Mouse (Mus musculus) embryonic facial prominence, embryonic 10.5 days (tissue): Measurements from ENCODE around the gene Myo9a. TPM values are rescaled to one million over a fixed set of nuclear protein-coding genes. Genes with fewer than 3 reads are reported as not detected.
A peak's percentile ranks its signal among the peaks of the same experiment; 100 is the strongest.

Source experiments
- DNase-seq: peaks from one replicate; pipeline ENCODE4 v3.0.0-alpha.2; 2017; ENCODE audit warnings: low spot score
- H3K27ac ChIP-seq: fragments of 300-500 bp; sonication (generic); replicated peaks from 2 replicates; pipeline ENCODE4 v1.5.1; 2016; ENCODE audit warnings: mild to moderate bottlenecking
- H3K27me3 ChIP-seq: fragments of 300-500 bp; sonication (generic); replicated peaks from 2 replicates; pipeline ENCODE4 v1.6.1; 2016; ENCODE audit warnings: low read depth, mild to moderate bottlenecking; ENCODE audit not compliant: poor library complexity, severe bottlenecking
- H3K36me3 ChIP-seq: fragments of 300-500 bp; sonication (generic); replicated peaks from 2 replicates; pipeline ENCODE4 v1.6.1; 2016; ENCODE audit warnings: mild to moderate bottlenecking, moderate library complexity
- H3K4me1 ChIP-seq: fragments of 300-500 bp; sonication (generic); 2 replicates; pipeline ENCODE4 v1.6.1; 2016
- H3K4me3 ChIP-seq: fragments of 300-500 bp; sonication (generic); 2 replicates; pipeline ENCODE4 v1.5.1; 2016; ENCODE audit warnings: mild to moderate bottlenecking, moderate library complexity
- H3K9me3 ChIP-seq: fragments of 300-500 bp; sonication (generic); 2 replicates; pipeline ENCODE4 v1.6.1; 2016; ENCODE audit warnings: mild to moderate bottlenecking
- WGBS: fragments of 180-500 bp; shearing (Covaris S2); methylation state at CpG from one replicate; pipeline ENCODE4 v1.1.7; 2016; 5-methylcytosine and 5-hydroxymethylcytosine counted together
- polyA plus RNA-seq: library from polyadenylated mRNA; unstranded; fragments of >200 nt; fragmentation: Nextera tagmentation; extraction: Ambion mirVana; gene quantifications from 2 replicates; pipeline ENCODE4 v1.2.1, GENCODE M21; 2016

Gene Myo9a
- polyA plus RNA-seq = 10.1 and 11.1 TPM in 2 replicates

DNA sequence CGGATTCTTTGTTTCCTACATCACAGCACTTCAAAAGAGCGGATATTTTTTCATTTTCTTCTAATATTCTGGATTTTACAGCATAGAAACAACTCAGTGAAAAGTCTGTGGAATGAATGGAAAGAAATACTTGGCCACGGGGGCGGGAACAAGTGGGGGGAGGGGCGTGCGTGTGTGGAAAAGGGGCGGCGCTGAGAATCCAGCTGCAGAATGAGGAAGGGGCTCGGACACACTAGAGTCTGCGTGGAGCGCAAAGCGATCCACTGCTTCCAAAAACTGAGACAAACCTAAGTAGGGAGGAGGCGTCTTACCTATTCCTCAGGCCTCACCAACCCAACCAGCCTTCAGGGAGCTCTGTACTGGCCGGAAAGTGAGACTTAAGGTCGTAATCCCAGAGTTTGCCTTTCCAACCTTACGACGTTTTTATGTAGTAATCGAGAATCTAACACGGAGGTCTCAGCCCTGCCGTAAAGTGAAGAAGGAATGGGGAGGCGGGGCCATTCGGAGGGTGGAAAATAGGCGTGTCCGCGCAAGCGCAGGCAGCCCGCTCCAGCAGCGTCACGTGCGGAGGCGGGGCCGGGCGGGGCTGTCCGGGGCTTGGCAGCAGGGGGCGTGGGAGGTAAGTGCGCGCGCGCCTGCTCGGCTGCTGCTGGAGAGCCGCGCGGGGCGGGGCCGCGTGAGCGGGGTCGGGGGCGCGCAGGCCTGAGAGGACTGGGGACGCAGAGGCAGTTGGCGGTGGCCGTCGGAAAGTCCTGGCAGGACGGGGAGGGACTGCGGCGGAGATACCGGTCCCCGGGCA, at the start of gene Myo9a, which contains the start of gene Senp8:
Myo9a (plus strand) TSS at position 630 of the 799 bp plus-strand sequence.
Senp8 (minus strand) TSS at position 444 of the 799 bp plus-strand sequence.
- WGBS = under 1% methylated on average over 59 of the region's 59 CpGs
- peak; percentile 100 for DNase-seq

DNA sequence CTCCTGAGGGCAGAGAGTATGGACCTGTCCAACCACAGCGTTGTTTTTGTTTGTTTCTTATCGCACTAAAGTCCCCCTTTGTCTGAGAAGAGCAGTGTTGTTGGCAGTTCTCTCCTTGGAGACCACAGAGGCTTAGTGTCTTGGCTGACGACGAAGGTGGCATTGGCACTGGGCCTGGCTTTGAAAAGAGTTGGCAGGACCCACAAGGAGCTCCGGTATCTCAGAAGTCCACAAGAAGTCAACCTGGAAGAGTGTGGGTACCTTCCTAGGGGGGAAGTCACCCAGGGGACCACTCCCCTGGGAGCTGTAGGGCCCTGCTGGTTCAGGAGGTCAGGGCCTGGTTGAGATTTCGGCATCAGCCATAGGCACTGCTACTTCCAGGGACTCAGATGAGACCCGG, 49.6 kb upstream of the Myo9a start:
- Histone ChIP-seq H3K36me3 (no peaks in the 10 kb centered on the region), H3K4me1 (peaks cover 16% of the 10 kb centered on the region), H3K27ac (no peak overlapping the region), H3K27me3 (no peaks in the 10 kb centered on the region), H3K9me3 (no peaks in the 10 kb centered on the region), H3K4me3 (no peak overlapping the region)
- 86% methylated on average over 7 of the region's 7 CpGs for WGBS
- DNase-seq = no peak

More for the DNA sequence above, at the start of gene Myo9a, which contains the start of gene Senp8:
- peak within 1 kb of the TSS; percentile 95 for H3K27ac ChIP-seq
- no peaks in the 10 kb centered on the region for H3K27me3 ChIP-seq
- H3K9me3 ChIP-seq = no peaks in the 10 kb centered on the region
- H3K4me1 ChIP-seq = peaks cover 31% of the 10 kb centered on the region
- H3K4me3 ChIP-seq = peak within 1 kb of the TSS; percentile 91
- H3K36me3 ChIP-seq = no peaks in the 10 kb centered on the region

DNA sequence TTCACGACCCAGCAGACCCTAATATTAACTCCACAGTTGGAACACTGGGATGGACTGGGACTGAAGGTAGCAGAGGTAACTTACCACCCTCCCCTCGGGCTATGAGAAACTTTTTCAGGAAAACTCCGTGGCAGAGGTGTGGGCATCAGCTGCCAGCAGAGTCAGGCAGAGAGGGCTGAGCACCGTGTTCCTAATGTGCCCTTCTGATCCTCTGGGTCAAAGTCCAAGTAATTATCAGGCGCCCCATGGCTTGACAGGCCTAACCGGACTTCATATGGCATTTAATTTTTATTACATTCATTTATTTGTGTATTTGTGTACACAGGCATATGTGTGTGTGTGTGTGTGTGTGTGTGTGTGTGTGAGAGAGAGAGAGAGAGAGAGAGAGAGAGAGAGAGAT, 47.6 kb upstream of the Myo9a start:
- WGBS = 65% methylated on average over 6 of the region's 6 CpGs
- Histone ChIP-seq H3K4me3 (no peak overlapping the region), H3K9me3 (no peaks in the 10 kb centered on the region), H3K27ac (no peak overlapping the region), H3K36me3 (no peaks in the 10 kb centered on the region), H3K4me1 (peaks cover 22% of the 10 kb centered on the region), H3K27me3 (no peaks in the 10 kb centered on the region)
- DNase-seq = no peak

DNA sequence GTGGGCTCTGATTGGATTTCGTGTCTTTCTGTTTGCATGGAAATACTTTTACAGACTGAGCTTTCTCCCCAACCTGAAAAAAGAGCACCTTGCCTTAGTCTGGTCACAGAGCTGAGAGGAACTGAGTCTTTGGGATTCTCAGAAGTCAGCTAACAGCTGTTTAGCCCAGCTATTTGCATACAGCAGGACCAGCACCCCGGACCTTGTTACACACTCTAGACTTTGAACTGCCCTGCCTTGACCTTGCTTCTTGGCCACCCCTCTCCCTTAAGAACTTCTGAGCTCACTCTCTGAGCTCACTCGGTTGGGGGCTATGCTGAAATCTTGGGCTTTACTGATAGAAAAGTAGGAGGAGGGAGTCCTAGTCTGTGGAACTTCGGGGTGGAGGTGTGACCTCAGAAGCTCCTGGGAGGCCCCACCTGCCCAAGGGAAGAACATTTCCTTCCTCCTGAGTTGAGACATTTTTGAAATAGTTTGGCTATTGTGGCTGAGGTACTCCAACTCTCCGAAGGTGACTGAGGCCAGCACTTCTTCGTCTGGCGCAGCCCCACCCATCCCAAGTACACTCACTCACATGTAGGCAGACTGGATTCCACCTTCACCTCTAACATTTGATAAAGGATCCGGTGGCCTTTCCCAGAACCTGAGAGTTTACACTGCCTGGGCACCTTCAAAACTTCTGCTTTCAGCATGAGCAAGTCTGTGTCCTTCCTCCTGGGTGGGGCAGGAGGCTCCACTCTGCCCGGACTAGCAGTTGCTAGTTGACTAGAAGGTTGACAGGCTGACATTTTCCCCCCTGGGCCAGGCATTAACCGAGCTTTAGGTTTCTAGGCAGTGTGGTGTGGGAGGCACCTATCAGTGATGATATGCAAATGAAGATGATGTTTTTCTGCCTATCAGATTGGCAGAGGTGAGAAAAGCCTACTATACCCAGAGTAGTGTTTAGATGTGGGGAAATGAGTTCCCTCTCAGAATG, 43.6 kb upstream of the Myo9a start:
- H3K27me3 ChIP-seq = no peaks in the 10 kb centered on the region
- no peak for DNase-seq
- H3K9me3 ChIP-seq = no peaks in the 10 kb centered on the region
- H3K4me3 ChIP-seq = no peak overlapping the region
- no peaks in the 10 kb centered on the region for H3K36me3 ChIP-seq
- peaks cover 14% of the 10 kb centered on the region for H3K4me1 ChIP-seq
- WGBS = 62% methylated on average over 10 of the region's 10 CpGs
- no peak overlapping the region for H3K27ac ChIP-seq

DNA sequence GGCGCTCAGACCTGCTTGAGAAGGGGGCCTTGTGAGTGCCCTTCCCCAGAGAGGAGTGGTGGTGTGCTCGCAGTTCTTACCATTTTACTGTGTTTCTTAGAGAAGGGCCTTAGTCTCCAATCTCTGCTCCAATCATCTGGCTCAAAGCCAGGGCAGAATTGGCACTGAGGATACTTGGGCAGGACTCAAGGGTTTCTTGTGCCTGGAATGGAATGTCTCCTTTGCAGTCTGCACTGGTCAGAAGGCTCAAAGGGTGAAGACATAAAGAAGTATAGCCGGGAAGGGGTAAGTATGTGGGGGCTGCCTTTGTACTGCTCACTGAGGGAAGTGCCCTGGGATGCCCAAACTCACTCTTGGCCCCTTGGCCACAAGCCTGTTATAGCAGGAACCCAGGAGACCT, 41.5 kb upstream of the Myo9a start:
- no peaks in the 10 kb centered on the region for H3K27me3 ChIP-seq
- H3K9me3 ChIP-seq = no peaks in the 10 kb centered on the region
- no peak for DNase-seq
- peaks cover 13% of the 10 kb centered on the region for H3K4me1 ChIP-seq
- H3K36me3 ChIP-seq = no peaks in the 10 kb centered on the region
- H3K4me3 ChIP-seq = no peak overlapping the region
- H3K27ac ChIP-seq = no peak overlapping the region
- 91% methylated on average over 3 of the region's 3 CpGs for WGBS

DNA sequence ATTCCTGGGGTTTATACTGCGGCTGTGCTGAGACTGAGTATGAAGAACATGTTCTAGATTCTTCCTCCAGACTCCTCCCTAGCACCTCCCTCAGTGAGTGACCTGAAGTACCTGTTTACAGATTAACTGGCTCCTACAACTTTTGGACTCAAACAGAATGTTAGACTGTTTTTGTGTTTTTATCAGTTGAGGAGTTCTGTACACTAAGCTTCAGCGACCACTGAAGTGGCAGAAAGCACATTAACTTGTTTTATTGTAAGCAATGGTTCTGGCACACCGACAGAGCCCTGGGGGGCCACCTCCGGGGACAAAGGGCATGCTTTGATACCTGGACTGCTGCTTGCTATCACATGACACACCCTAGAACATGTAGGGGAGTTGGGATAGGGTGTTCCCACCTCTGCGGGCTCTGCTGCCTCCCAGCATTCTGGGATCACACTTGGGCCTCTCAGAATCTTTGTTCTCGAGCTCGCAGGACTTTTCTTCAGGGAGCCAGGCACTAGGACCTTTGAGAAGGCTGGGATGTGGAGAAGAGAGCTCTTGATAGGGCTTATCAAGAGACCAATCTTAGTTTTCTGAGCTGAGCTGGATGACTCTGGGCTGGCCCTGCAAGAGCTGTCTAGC, 34.3 kb upstream of the Myo9a start:
- H3K4me3 ChIP-seq = no peak overlapping the region

DNA sequence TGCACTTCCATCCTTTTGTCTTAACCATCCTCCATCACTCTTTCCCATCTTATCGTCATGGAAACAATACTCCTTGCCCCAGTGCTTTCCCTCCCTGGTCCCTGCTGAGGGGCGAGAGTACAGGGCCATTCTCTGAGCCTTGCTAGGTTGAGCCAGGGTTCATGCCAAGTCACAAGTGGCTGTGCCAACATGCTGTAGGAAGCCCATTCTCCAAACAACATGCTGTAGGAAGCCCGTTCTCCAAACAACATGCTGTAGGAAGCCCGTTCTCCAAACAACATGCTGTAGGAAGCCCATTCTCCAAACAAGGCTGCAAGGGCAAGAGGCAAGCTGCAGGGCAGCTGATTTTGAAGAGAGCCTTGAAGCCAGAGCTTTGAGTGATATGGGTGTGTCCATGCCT, 32.5 kb upstream of the Myo9a start:
- 88% methylated on average over 4 of the region's 4 CpGs for WGBS
- Histone ChIP-seq H3K36me3 (no peaks in the 10 kb centered on the region), H3K4me1 (peaks cover 7% of the 10 kb centered on the region), H3K27me3 (0 out of 2 replicates have a peak, but pooled peaks cover 5% of the 10 kb centered on the region), H3K9me3 (no peaks in the 10 kb centered on the region), H3K27ac (no peak overlapping the region), H3K4me3 (no peak overlapping the region)
- DNase-seq = no peak

More for the DNA sequence above, 34.3 kb upstream of the Myo9a start:
- no peak for DNase-seq
- H3K27ac ChIP-seq = no peak overlapping the region
- H3K36me3 ChIP-seq = no peaks in the 10 kb centered on the region
- H3K9me3 ChIP-seq = no peaks in the 10 kb centered on the region
- no peaks in the 10 kb centered on the region for H3K27me3 ChIP-seq
- 80% methylated on average over 7 of the region's 7 CpGs for WGBS
- H3K4me1 ChIP-seq = peaks cover 4% of the 10 kb centered on the region; the same call in 1 of the 2 replicates

DNA sequence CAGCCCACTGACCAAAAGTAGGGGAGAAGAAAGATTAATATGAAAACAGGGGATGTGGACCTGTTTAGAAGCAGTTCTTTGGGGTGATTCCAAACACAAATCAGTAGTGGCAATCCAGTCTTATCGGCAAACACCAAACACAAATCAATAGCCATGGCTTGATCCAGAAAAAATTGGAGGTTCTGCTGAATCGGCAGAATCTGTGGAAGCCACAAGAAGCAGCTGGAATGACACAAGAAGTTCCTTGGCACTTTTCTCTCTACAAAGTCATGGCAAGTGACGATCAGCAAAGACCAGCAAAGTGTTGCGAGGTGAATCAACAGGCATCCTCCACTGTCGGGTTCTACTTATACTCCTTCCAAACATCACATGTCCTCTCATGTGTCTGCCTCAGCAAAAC, 29.6 kb upstream of the Myo9a start:
- H3K36me3 ChIP-seq = no peaks in the 10 kb centered on the region
- 85% methylated on average over 5 of the region's 5 CpGs for WGBS
- H3K4me1 ChIP-seq = peaks cover 13% of the 10 kb centered on the region
- H3K27me3 ChIP-seq = 0 out of 2 replicates have a peak, but pooled peaks cover 5% of the 10 kb centered on the region
- H3K27ac ChIP-seq = no peak overlapping the region
- DNase-seq = no peak
- no peaks in the 10 kb centered on the region for H3K9me3 ChIP-seq
- no peak overlapping the region for H3K4me3 ChIP-seq

DNA sequence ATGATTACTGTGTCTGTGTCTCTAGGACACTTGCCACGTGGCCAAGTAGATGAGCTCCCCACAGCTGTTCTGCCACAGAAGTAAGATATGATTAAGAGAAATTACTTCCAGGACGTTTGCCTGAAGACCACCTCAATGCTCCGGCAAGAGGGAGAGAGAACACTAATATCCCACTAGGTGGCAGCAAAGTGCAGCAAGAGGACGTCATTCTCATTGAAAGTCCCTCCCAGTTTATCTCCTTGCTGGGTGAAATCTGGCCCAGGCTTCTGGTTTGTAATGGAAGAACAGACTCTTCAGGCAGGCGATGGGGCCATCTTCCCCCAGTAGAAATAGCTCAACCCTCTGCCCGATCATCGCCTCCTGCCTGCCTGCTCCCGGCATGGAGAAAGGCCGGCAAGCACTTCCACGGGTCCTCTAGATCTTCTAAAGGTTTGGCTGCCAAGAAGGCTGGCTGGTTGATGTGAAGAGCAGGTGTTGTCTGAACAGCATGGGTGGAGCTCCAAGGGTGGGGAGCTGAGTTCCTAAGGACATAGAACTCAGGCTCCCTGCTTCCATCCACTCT, 27.5 kb upstream of the Myo9a start:
- Histone ChIP-seq H3K4me3 (no peak overlapping the region), H3K9me3 (no peaks in the 10 kb centered on the region), H3K27me3 (0 out of 2 replicates have a peak, but pooled peaks cover 5% of the 10 kb centered on the region), H3K4me1 (peaks cover 13% of the 10 kb centered on the region), H3K27ac (no peak overlapping the region), H3K36me3 (no peaks in the 10 kb centered on the region)
- 24% methylated on average over 10 of the region's 10 CpGs for WGBS
- DNase-seq = peak; percentile 75

DNA sequence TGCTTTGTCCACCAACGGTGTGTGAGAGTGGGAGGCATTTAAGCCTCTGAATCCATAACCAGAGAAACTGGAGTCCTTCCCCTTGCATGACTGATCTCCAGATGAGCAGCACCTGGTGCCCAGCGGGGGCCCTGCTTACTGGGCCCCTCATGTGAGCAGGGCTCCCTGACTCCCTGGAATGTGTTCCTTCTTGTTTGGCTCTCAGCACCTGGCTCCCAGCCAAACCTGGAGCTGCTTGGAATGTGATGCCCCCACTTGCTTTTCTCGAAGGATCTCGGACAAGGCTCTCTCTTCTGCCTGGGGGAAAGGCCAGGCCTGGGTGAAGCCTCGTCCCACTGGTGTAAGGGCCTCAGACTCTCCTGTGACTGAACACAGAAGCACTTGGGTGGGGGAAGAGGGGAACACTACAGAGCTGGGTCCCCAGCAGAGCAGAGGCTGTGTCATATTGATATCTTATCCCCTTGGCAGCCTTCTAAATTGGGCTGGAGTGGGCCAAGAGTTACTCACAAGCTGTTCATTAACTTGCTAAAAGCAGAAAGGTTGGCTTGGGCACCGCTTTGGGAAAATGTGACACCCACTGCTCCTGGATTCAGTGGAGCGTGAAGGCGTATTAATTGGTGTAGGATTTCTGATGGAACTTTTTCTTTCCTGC, 26.8 kb upstream of the Myo9a start:
- 0 out of 2 replicates have a peak, but pooled peaks cover 5% of the 10 kb centered on the region for H3K27me3 ChIP-seq
- 71% methylated on average over 8 of the region's 8 CpGs for WGBS
- peaks cover 13% of the 10 kb centered on the region for H3K4me1 ChIP-seq
- H3K4me3 ChIP-seq = no peak overlapping the region
- no peak for DNase-seq
- H3K27ac ChIP-seq = no peak overlapping the region; the same call in 1 of the 2 replicates
- no peaks in the 10 kb centered on the region for H3K9me3 ChIP-seq
- H3K36me3 ChIP-seq = no peaks in the 10 kb centered on the region

DNA sequence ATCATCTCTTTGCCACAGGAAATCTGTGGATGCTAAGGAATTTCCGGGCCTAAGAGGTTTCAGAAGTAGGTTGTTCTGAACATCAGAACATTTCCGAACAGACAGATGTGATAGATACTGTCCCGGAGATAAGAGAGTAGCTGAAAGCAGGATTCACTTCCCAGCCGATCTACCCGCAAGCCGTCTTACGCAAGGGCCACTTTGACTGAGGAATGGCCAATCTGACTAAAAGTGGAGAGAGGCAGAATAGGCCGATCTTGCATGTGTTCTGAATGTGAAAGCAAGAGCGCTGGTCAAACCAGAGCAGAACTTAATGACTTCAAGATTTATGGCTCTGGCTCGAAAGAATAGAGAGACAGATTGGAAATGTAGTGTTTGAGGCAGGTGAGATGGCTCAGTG, 25.2 kb upstream of the Myo9a start:
- Histone ChIP-seq H3K4me1 (peaks cover 13% of the 10 kb centered on the region), H3K4me3 (no peak overlapping the region), H3K9me3 (no peaks in the 10 kb centered on the region), H3K27ac (no peak overlapping the region), H3K27me3 (0 out of 2 replicates have a peak, but pooled peaks cover 5% of the 10 kb centered on the region), H3K36me3 (no peaks in the 10 kb centered on the region)
- no peak for DNase-seq
- 89% methylated on average over 10 of the region's 10 CpGs for WGBS
